Mouse (Mus musculus) megakaryocyte, embryonic 14.5 days (primary cell): ENCODE measurements around the gene Hist1h2ae. TPM values are rescaled to one million over a fixed set of nuclear protein-coding genes. Genes with fewer than 3 reads are reported as not detected.
A peak's percentile ranks its signal among the peaks of the same experiment; 100 is the strongest.

Source experiments
- H3K27me3 ChIP-seq: replicated peaks from 2 replicates; pipeline ENCODE3; 2012; ENCODE audit warnings: inconsistent platforms
- H3K36me3 ChIP-seq: replicated peaks from 2 replicates; pipeline ENCODE3; 2012; ENCODE audit warnings: low read length, inconsistent platforms, mixed read lengths
- H3K4me1 ChIP-seq: 2 replicates; pipeline ENCODE4 v1.6.1; 2012; ENCODE audit warnings: inconsistent platforms
- H3K4me3 ChIP-seq: replicated peaks from 2 replicates; pipeline ENCODE3; 2012; ENCODE audit warnings: moderate library complexity, mild to moderate bottlenecking, inconsistent platforms
- H3K9me3 ChIP-seq: 2 replicates; pipeline ENCODE4 v1.6.1; 2012; ENCODE audit warnings: inconsistent platforms
- FLI1 ChIP-seq: IDR thresholded peaks from 2 replicates; pipeline ENCODE4 v1.6.1; 2012; ENCODE audit warnings: low read length, inconsistent platforms, mixed read lengths
- GATA1 ChIP-seq: IDR thresholded peaks from 3 replicates; pipeline ENCODE4 v1.6.1; 2012; ENCODE audit warnings: mixed read lengths, low read length, inconsistent platforms, borderline replicate concordance
- polyA plus RNA-seq: library from polyadenylated mRNA; stranded (reverse); fragments of >175 nt; gene quantifications from 2 replicates; pipeline ENCODE4 v1.2.3, GENCODE M21; 2012; ENCODE audit warnings: low replicate concordance; ENCODE audit not compliant: insufficient read depth

The Hist1h2ae gene
- polyA plus RNA-seq = 13.6 and 16.0 TPM in 2 replicates

GRCm38 (mm10) chr13:23571022-23571503, at the start of gene Hist1h2ae, which contains the start of gene Hist1h2bg:
Gene Hist1h2ae (minus strand): TSS chr13:23571220.
Gene Hist1h2bg (plus strand): TSS chr13:23571396.
- H3K4me1 ChIP-seq = peaks cover 27% of the 10 kb centered on the region
- no peaks in the 10 kb centered on the region for H3K36me3 ChIP-seq
- H3K9me3 ChIP-seq = no peaks in the 10 kb centered on the region
- no peaks in the 10 kb centered on the region for H3K27me3 ChIP-seq
- H3K4me3 ChIP-seq = peak within 1 kb of the TSS; percentile 90
- TF ChIP-seq GATA1 (no peak), FLI1 (no peak)

- H3K9me3 ChIP-seq = no peaks in the 10 kb centered on the region
- H3K4me1 ChIP-seq = peaks cover 32% of the 10 kb centered on the region
- H3K36me3 ChIP-seq = no peaks in the 10 kb centered on the region
- no peaks in the 10 kb centered on the region for H3K27me3 ChIP-seq
- peak overlapping the region; percentile 92 for H3K4me3 ChIP-seq
- TF ChIP-seq GATA1 (no peak), FLI1 (no peak)
These were observed 49.2 kb upstream of the Hist1h2ae start for GRCm38 (mm10) chr13:23620056-23620732.

GRCm38 (mm10) chr13:23611638-23612037, 40.6 kb upstream of the Hist1h2ae start:
- peaks cover 5% of the 10 kb centered on the region for H3K36me3 ChIP-seq
- no peaks in the 10 kb centered on the region for H3K27me3 ChIP-seq
- peaks cover 16% of the 10 kb centered on the region for H3K4me1 ChIP-seq
- no peak for TF ChIP-seq FLI1
- no peak for TF ChIP-seq GATA1
- H3K9me3 ChIP-seq = no peaks in the 10 kb centered on the region
- no peak overlapping the region for H3K4me3 ChIP-seq

- Histone ChIP-seq H3K9me3 (no peaks in the 10 kb centered on the region), H3K4me3 (no peak overlapping the region), H3K27me3 (no peaks in the 10 kb centered on the region), H3K36me3 (peaks cover 5% of the 10 kb centered on the region), H3K4me1 (peaks cover 25% of the 10 kb centered on the region)
- TF ChIP-seq GATA1 (no peak), FLI1 (no peak)
These were observed 39.4 kb upstream of the Hist1h2ae start for GRCm38 (mm10) chr13:23610393-23610792.

GRCm38 (mm10) chr13:23609844-23610243, 38.8 kb upstream of the Hist1h2ae start:
- Histone ChIP-seq H3K4me1 (peaks cover 29% of the 10 kb centered on the region), H3K9me3 (no peaks in the 10 kb centered on the region), H3K36me3 (peaks cover 5% of the 10 kb centered on the region), H3K27me3 (no peaks in the 10 kb centered on the region), H3K4me3 (no peak overlapping the region)
- TF ChIP-seq FLI1 = no peak
- TF ChIP-seq GATA1 = no peak

- H3K9me3 ChIP-seq = no peaks in the 10 kb centered on the region
- H3K4me1 ChIP-seq = peaks cover 36% of the 10 kb centered on the region
- H3K36me3 ChIP-seq = peaks cover 5% of the 10 kb centered on the region
- no peaks in the 10 kb centered on the region for H3K27me3 ChIP-seq
- TF ChIP-seq GATA1 (no peak), FLI1 (no peak)
- H3K4me3 ChIP-seq = peak overlapping the region; percentile 62
These were observed 38.2 kb upstream of the Hist1h2ae start for GRCm38 (mm10) chr13:23609209-23609608.

GRCm38 (mm10) chr13:23605052-23605451, 34.0 kb upstream of the Hist1h2ae start:
- TF ChIP-seq FLI1 = no peak
- TF ChIP-seq GATA1 = no peak
- Histone ChIP-seq H3K4me3 (no peak overlapping the region), H3K36me3 (no peaks in the 10 kb centered on the region), H3K4me1 (peaks cover 38% of the 10 kb centered on the region), H3K9me3 (no peaks in the 10 kb centered on the region), H3K27me3 (no peaks in the 10 kb centered on the region)

GRCm38 (mm10) chr13:23604452-23604851, 33.4 kb upstream of the Hist1h2ae start:
- TF ChIP-seq FLI1 (no peak), GATA1 (no peak)
- Histone ChIP-seq H3K4me3 (no peak overlapping the region), H3K36me3 (no peaks in the 10 kb centered on the region), H3K27me3 (no peaks in the 10 kb centered on the region), H3K9me3 (no peaks in the 10 kb centered on the region), H3K4me1 (peaks cover 32% of the 10 kb centered on the region)

- TF ChIP-seq FLI1 = no peak
- TF ChIP-seq GATA1 = no peak
- Histone ChIP-seq H3K27me3 (no peaks in the 10 kb centered on the region), H3K4me1 (peaks cover 29% of the 10 kb centered on the region)
These were observed 32.2 kb upstream of the Hist1h2ae start for GRCm38 (mm10) chr13:23603182-23603699.

GRCm38 (mm10) chr13:23597957-23598356, 26.9 kb upstream of the Hist1h2ae start:
- no peak overlapping the region for H3K4me3 ChIP-seq
- TF ChIP-seq GATA1 (no peak), FLI1 (no peak)
- H3K27me3 ChIP-seq = no peaks in the 10 kb centered on the region
- H3K4me1 ChIP-seq = peaks cover 53% of the 10 kb centered on the region
- H3K36me3 ChIP-seq = no peaks in the 10 kb centered on the region
- no peaks in the 10 kb centered on the region for H3K9me3 ChIP-seq

More at GRCm38 (mm10) chr13:23603182-23603699, 32.2 kb upstream of the Hist1h2ae start:
- no peak overlapping the region for H3K4me3 ChIP-seq
- no peaks in the 10 kb centered on the region for H3K9me3 ChIP-seq
- no peaks in the 10 kb centered on the region for H3K36me3 ChIP-seq
